Mouse (Mus musculus): ENCODE measurements around the gene Ifna15. TPM values are rescaled to one million over a fixed set of nuclear protein-coding genes. Genes with fewer than 3 reads are reported as not detected.
"Not testable (repeated sequence)": the region's sequence is repeated elsewhere in the genome, so short reads cannot be mapped to it uniquely, and the experiment has no call there.

Ifna15 gene
- not detected for total RNA-seq (2021)

DNA sequence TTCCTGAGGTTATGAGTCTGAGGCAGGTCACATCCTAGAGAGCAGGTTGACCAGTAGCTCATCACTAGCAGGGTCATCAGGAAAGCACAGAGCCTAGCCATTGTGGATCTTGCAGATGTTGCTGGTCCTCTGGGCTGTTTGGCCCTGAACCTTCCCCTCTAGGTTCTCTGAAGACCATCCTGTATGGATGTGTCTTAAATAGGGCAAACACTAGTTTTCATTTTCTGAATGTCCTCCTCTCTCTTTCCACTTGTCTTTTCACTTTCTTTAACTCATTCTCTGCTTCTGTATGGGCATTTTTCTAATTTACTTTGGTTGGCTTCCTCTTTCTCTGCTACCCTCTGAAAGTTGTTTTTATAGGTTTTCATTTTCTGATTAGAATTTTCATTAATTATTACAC lies at the start of gene Ifna15:
Gene Ifna15, minus strand, starts transcription at position 101 of the 400 bp plus-strand sequence.
- intact Hi-C loops (cut with DNase I); DNase-seq: not testable (repeated sequence)

DNA sequence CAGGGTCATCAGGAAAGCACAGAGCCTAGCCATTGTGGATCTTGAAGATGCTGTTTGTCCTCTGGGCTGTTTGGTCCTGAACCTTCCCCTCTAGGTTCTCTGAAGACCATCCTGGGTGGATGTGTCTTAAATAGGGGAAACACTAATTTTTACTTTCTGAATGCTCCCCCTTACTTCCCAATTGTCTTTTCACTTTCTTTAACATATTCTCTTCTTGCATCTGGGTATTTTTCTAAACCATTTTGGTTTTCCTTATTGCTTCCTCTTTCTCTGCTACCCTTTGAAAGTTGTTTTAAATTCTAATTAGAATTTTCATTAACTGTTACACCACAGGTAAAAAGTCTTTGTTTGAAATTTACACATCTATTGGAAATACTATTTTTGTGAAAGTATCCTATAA lies 45.2 kb upstream of the Ifna15 start, which contains the start of gene Ifna12:
Gene Ifna12, minus strand, starts transcription at position 101 of the 400 bp plus-strand sequence.
- DNase-seq, result no peak
- intact Hi-C loops (cut with DNase I), result no loop called here

DNA sequence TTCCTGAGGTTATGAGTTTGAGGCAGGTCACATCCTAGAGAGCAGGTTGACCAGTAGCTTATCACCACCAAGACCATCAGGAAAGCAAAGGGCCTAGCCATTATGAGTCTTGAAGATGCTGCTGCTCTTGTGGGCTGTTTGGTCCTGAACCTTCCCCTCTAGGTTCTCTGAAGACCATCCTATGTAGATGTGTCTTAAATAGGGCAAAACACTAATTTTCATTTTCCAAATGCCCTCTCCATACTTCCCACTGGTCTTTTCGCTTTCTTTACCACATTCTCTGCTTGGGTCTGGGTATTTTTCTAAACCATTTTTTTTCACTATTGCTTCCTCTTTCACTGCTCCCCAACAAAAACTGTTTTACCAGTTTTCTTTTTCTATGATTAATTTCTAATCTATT lies 34.2 kb upstream of the Ifna15 start, which contains the start of gene Ifna9:
Gene Ifna9, minus strand, starts transcription at position 101 of the 400 bp plus-strand sequence.
- intact Hi-C loops (cut with DNase I), result no loop called here
- no peak for DNase-seq

DNA sequence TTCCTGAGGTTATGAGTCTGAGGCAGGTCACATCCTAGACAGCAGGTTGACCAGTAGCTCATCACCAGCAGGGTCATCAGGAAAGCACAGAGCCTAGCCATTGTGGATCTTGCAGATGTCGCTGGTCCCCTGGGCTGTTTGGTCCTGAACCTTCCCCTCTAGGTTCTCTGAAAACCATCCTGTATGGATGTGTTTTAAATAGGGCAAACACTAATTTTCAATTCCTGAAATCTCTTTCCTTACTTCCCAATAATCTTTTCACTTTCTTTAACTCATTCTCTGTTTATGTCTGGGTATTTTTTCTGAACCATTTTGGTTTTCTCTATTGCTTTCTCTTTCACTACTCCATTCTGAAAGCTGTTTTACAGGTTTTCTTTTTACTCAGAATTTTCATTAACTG lies 13.7 kb upstream of the Ifna15 start, which contains the start of gene Ifna14:
Gene Ifna14, minus strand, starts transcription at position 101 of the 400 bp plus-strand sequence.
- intact Hi-C loops (cut with DNase I), result no loop called here
- DNase-seq, result no peak

DNA sequence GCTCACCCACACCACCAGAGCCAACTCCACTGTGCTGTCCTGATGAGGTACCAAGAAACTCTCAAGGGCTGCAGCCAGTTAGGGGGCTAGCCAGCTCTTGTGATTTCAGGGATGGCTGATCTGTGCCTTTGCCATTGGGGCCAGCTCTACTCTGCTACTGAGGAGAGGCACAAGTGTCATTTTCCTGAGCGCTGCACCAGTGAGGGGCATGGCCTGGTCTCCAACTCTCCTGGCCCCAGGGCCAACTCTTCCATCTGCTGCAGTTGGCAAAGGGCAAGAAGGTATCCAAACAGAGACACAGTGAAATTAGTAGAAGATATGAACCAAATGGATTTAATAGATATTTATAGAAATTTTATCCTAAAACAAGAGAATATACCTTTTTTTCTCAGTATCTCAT lies 3.7 kb upstream of the Ifna15 start:
- intact Hi-C loops (cut with DNase I), result no loop called here
- DNase-seq, result no peak

DNA sequence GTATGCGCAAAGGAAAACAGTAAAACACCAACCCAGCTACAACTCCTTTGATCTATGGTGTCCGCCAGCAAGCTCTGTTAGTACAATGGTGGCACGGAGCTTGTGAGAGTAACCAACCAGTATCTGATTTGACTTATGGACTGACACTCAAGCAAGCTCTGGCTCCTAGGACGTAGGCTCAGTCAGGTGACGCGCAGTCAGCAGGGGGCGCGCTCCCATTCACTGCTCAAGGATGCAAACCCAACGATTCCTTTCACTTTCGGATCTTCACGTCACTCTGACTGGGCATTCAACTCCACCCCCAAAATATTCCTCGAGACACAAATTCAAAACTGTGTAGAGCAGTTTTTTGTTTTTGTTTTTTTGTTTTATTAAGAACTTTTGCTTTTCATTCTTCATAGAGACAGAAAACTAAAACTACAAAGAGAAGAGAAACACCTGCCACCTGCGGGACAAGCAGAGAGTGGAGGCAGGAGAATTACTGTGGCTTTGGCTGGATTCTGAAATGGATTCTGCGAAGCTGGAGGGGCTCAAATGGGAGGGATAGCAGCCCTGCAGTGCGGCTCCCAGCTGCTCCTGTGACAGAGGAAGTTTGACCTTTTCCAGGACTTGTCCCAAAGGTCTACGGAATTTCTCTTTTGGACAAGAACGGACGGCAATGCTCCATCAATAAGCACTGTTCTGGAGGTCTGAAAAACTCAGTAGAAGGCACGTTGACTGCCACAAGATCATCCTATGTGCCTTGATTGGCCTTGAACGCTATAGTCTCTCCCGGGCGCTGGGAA lies 7.7 kb downstream of the Ifna15 start:
- intact Hi-C loops (cut with DNase I), result loop anchor here (2.0 kb wide), 1 partner anchor 90 kb away; no protein-coding TSS in a partner anchor
- DNase-seq, result peak; percentile 75 to 84

DNA sequence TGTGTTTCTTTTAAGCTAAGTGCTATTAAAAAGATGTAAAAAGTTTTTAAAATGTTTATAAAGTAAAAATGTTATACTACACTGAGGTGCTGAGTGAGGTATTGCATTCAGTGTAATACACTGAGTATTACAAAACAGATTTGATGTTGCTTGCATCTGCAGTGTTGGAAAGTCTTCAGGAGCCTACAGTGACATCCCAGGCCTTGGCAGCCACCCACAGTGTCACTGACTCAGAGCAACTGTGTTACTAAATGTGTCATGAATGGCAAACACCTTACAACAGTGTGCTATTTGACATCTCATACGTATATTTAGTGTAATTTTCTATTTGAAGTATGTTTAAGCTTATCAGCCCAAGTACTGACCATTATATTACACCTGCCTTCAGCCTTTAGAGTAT lies 10.1 kb downstream of the Ifna15 start:
- intact Hi-C loops (cut with DNase I), result no loop called here
- no peak for DNase-seq

DNA sequence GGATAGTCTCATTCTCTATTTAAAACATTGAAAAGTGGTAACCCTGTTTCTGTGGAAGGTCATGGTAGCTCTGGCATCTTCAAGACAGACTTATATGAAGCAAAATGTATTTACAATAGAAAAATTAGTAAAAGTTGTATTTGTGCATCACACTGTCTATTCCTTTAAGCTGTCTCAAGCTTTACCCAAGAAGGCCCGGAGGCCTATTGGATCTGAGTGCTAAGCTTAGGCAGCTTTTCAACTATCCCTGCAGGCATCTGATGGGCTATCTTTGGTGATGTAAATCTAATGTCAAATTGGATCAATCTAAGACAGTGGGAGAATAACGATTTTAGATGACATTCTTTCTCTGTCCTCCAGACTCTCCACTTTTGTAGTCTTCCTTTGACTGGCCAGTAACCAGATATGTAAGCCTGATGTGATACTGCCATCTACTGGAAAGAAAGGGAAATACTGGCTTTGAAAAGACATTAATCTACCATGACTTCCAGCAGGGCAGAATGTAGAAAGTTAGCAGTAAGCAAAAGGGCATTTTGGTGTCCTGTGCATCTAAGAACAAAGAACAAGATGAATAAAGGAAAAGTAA lies 14.3 kb downstream of the Ifna15 start:
- DNase-seq, result peak; percentile 51 to 71
- intact Hi-C loops (cut with DNase I), result loop anchor here (1.0 to 5.0 kb wide), 6 partner anchors 20 to 1175 kb away; no protein-coding TSS in a partner anchor

DNA sequence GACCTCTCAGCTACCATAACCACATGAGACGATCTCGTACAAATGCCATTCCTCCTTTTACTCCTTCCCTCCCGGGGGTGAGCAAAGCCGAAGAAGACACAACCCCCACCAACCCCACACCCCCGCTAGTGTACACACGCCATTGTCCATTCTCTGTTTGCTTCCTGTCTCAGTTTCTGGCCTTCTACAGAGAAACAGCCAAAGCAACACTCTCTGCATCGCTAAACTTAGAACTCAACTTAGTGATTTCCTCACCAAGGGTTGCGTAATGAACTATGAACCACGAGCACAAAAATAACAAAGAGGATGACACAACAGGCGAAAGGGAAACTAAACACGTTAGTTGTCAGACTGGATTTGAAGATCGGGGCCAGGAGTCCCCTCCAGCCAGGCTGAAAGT lies 20.7 kb downstream of the Ifna15 start:
- DNase-seq, result peak; percentile 46 to 55
- intact Hi-C loops (cut with DNase I), result no loop called here

DNA sequence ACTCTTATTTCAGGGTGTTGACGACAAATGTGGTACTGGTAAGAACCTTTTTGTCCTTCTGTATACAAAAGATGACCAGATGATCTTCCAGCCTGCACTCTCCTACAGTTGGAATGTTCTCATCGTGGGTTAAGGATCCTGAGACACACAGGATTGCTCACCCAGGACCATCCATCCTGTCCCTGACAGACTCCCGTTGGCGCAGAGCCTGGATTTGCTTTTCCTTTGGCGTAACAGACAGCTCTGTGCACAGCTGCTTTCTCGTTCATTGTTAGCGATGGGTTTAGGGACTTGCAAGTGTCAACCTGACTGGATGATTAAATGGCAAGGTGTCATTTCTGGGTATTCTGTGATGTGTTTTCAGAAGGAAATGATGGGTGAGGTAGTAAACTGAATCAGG lies 21.4 kb downstream of the Ifna15 start:
- intact Hi-C loops (cut with DNase I), result no loop called here
- DNase-seq, result peak; percentile 40 to 54

DNA sequence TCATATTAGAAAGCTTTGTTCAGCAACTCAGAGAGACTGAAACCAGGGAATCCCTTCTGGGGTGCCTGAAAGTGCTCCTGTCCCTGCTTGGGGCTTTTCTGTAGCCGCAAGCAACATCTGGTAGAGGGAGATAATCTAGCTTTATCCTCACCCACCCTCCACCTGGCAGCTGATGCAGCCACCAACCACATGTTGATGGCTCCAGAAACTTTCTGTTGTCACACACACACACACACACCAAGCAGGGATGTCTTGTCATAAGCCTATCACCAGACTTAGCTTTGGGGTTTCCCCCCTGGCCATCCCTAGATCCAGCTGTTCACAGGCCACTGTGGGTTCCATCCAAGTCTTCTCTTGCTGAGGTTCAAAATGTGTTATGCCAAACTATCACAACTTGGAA lies 22.3 kb downstream of the Ifna15 start:
- intact Hi-C loops (cut with DNase I), result no loop called here
- peak; percentile 15 to 22 for DNase-seq

DNA sequence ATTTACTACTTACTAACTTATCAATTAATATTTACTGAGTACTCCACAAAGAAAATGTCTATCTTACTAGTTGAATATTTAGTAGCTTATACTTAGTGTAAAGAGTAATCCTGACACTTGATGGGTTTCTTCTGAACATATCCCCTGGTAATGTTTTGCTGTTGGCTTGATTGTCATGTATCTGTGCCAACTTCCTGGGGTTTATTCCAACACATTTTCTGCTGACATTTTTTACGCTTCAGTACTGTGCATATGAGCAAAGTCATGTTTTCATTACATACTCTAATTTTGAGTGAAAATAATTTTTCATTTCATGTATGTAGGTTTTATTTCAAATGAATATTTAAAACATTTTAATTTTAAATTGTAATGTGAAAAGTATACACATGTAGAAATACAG lies 23.1 kb downstream of the Ifna15 start:
- DNase-seq, result no peak
- intact Hi-C loops (cut with DNase I), result no loop called here

DNA sequence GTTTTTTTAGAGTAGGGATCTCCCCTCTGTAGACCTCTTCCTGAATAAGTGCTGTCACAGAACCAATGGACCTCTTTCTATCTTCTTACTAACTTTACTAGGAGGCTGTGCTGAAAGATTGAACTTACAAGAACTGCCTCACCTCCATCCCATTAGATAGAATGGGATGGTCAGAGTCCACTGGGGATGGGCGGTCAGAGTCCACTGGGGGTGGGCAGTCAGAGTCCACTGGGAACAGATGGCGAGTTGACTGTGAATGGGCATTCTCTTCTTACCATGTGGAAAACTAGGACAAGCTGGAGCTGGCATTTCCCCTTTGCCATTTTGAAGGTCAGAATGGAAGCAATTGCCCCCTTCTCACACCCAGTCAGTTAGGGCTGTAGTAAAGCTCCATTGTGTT lies 24.5 kb downstream of the Ifna15 start:
- DNase-seq, result no peak
- intact Hi-C loops (cut with DNase I), result no loop called here

DNA sequence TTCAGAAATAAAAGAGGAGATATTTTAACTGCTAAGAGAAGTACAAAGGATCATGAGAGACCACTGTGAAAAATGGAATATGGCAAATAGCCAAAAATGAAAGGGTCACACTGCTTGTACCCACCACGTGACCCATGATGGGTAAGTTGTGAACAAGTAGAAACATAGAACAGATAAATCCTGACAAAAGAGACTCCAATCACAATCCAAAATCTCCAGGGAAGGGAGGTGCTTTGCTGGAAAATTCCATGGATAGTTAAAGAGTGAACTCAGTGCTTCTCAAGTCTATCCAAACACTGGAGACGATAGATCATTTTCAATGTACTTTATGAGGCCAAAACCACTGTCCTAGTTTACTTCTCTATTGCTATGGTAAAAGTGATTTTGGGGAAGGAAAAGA lies 27.2 kb downstream of the Ifna15 start:
- intact Hi-C loops (cut with DNase I), result no loop called here
- DNase-seq, result no peak

DNA sequence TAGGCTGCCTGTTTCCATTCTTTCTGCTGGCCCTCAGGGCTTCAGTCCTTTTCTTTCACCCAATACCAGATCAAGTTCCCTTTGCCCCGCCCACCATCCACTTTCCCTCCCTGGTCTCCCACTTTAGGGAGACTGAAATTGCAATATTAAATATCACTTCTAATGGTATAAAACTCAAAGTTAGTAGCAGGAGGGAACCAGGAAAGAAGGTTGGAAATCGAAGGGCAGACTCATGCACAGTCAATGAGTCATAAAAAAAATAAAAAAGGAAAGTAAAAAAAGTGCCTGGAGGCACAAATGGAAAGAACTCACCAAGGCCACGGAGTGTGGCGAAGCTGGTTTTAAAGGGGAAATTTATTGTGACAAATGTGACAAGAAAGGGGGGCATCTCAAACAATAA lies 27.8 kb downstream of the Ifna15 start:
- intact Hi-C loops (cut with DNase I), result no loop called here
- no peak for DNase-seq

DNA sequence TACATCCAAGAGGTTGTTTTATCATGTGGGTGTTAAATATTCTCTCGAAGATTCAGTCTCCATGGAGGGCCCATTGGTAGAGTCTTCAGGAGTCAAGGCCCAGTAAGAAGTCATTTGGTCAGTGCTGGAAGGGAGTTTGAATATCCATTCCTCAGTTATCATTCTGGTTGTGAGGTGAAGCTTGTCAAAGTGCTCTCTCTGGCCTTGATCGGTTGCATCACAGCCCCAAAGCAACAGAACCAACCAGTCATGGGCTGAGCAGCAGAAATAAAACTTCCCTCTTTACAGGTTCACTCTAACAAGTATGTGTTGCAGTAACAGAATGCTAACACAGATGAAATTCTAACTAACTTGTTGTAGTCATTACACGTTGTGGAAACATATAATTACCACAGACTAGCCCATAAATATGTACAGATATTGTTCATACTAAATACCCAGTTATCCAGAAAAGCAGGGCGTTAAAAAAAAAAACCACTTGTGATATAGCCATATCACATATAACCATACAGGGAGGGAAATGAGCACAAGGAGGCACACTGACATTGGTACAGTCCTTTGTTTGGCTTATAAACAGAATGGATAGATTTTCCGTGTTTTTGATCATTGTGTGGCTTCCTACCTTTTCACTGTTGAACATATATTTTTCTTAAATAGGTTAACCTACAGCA lies 31.5 kb downstream of the Ifna15 start:
- intact Hi-C loops (cut with DNase I), result no loop called here
- no peak for DNase-seq

DNA sequence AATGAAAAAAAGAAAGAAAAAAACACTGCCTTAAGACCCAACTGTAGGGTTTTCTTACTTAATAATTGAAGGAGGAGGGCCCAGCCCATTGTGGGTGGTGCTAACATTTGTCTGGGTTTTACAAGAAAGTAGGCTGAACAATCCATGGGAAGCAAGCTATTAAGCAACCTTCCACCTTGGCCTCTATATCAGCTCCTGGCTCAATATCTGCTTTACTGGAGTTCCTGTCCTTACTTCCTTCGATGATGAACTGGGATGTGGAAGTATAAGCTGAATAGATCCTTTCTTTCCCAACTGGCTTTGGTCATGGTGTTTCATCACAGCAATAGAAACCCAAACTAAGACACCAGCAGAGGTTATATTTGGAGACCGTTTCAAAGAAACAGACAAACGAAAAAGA lies 32.7 kb downstream of the Ifna15 start:
- no peak for DNase-seq
- intact Hi-C loops (cut with DNase I), result no loop called here

DNA sequence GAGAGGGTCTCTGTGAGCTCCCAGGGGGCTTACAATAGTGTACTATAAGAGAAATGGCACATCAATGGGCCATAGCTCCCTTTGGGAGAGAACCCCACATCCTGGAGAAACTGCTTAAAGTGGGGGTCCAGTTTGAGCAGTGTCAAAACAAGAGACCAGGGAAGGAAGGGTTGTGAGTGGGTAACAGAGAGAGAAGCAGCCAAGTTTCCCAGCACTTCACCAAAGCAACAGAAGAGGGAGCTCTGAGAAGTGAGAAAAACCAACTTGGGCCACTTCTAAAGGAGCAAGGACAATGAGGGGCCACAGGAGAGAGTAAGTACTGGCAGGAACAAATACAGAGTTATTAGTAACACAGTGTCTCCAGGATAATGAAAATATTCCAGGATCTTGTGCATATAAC lies 34.8 kb downstream of the Ifna15 start:
- intact Hi-C loops (cut with DNase I), result loop anchor here (1.0 kb wide), 1 partner anchor 21 kb away; no protein-coding TSS in a partner anchor
- DNase-seq, result peak; percentile 23 to 55

DNA sequence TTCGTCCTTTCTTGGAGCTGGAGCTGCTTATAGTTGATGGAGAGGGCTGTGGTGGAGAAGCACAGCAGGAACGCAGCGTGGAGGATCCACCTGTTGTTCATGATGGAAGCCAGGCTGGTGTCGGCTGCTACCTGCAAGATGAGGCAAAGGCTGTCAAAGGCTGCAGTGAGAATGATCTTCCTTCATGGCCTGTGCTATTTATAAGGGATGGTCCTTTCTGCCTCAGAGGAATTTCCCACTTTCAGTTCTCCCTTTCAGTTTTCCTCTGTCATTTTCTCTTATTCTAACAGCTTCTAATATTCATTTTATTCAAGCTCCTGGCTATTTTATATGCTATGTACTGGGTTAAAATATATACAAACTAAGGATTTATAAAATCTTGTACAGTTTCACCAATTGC lies 35.4 kb downstream of the Ifna15 start, which contains the start of gene Ifnb1:
Gene Ifnb1, minus strand, starts transcription at position 101 of the 400 bp plus-strand sequence.
- intact Hi-C loops (cut with DNase I), result loop anchor here (1.0 kb wide), 1 partner anchor 22 kb away; no protein-coding TSS in a partner anchor

DNA sequence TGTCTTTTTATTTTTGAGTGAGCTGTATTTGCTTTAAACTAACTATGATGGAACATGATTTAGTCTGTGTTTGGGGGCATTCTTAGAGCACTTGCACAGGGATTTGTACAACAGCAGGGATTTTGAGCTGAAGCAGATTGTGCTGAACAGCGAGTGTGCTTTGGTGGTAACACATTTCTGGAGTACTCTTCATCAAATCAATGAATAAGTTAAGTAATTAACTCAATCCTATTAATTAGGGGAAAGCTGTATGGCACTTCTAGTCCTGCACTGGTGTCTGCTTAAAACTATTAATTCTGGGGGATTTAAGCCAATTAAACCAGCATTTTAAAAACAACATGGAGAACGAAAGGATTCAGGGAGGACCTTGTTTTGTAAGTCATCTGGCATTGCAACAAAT lies 40.1 kb downstream of the Ifna15 start:
- intact Hi-C loops (cut with DNase I), result loop anchor here (10.0 kb wide), 2 partner anchors 163 to 423 kb away; partner anchors contain the start of gene Focad
- DNase-seq, result no peak

More for the DNA sequence above, 35.4 kb downstream of the Ifna15 start, which contains the start of gene Ifnb1:
- DNase-seq, result no peak

DNA sequence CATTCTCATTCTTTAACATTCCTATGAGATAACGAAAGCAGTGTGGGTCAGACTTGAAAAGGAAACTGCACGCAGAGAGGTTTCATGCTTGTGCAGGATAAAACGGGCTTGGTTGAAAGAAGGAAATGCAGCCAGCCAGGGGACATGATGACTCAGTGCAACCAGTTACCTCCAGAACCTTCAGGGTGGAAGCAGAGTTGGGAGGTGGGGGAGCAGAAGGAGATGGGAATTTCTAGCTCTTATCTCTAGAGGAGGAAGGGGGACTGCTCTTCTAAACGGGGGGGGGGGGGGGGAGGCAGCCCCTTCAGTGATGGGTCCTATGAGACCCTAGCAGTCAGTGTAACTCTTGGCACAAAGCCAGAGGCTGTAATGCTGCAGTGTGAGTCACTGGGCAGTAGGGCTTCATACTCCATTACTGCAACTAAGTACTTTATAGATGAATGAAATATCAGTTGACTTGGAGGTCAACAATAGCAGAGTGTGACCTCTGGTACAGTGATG lies 42.3 kb downstream of the Ifna15 start:
- intact Hi-C loops (cut with DNase I), result loop anchor here (2.0 to 10.0 kb wide), 3 partner anchors 39 to 421 kb away; partner anchors contain the start of gene Focad
- DNase-seq, result peak; percentile 58 to 59

All from heart, postnatal 10 days (tissue).